Mouse (Mus musculus): Measurements from ENCODE around the gene Il4i1.

Il4i1 gene

DNA sequence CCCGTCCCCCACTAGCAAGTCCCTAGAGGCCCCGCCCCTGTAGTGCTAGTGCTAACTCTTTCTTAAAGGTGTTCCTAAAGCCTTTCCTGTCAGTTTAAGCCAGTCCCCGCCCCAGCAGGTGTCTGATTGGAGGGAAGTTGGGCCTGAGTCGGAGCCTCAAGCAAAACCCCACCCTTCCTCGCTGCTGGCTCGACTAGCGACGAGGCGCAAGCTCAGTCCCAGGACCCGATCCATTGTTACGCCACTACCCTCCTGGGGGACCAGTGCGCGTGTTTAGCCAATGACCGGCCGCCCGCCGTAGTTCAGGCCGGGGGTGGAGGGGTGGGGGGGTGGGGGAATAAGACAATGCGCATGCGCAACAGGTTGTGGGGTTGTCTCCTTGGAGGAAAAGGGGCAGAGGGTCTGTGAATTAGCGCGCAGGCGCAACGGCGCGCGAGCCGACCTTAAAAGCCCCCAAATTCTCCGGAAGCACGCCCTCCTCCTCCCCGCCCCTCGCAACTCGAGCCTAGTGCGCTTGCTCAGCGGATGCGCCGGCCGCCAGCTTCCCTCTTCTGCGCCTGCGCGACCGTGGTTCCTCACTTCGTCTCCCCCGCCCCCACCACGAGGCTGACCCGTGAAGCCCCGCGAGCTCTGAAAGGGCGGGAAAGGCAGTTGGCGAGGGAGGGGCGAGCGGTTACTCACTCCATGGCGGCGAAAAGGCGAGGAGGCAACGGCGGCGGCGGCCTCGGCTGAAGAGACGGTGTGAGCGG is at the start of gene Il4i1, which contains the start of gene Nup62:
Il4i1 (plus strand) TSS at position 667 of the 749 bp plus-strand sequence.
Nup62 (plus strand) TSS at position 368 of the 749 bp plus-strand sequence.
- peak; percentile 90 for DNase-seq (ENCODE audit: low read depth)

DNA sequence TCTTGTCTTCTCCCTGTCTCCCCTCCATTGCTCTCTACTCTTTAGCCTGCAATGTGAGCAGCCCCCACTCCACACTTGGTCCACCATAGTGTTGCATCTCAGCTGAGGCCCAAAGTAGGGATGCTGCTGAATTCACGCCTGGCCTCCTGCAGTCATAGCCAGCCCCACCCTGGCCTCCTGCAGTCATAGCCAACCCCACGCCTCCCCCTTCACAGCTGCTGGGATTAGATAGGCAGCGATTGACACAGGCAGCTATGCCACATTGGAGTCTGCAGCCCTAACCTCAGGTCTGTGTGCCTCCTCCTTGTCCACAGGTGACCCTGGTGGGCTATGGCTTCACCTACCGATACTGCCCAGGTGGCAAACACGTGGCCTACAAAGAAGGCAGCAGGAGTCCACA is 48.1 kb upstream of the Il4i1 start:
- DNase-seq (ENCODE audit: low read depth): no peak

DNA sequence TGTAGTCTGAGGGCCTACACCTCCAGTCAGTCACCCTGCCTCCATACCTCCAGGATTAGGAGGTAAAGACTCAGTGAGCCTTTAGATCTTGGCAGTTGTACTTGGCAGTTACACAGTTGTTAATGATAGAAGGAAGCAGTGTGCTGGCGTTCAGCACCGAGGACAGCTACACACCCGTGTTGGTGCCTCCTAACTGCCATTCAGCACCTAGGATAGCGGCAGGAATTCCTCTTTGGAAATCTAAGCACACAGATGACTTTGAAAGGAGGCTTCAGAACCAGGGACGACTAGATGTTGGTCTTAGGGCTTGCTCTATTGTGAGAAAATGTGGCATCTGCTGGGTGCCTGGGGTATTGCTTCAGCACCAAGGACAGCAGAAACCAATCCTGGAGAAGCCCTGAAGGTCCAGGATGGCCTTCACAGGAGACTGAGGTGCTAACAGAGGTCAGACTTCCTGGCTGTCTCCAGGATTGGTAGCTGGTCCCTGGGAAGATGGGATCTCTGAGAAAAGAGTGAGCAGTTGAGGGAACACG is 46.1 kb upstream of the Il4i1 start:
- no peak for DNase-seq (ENCODE audit: low read depth)

DNA sequence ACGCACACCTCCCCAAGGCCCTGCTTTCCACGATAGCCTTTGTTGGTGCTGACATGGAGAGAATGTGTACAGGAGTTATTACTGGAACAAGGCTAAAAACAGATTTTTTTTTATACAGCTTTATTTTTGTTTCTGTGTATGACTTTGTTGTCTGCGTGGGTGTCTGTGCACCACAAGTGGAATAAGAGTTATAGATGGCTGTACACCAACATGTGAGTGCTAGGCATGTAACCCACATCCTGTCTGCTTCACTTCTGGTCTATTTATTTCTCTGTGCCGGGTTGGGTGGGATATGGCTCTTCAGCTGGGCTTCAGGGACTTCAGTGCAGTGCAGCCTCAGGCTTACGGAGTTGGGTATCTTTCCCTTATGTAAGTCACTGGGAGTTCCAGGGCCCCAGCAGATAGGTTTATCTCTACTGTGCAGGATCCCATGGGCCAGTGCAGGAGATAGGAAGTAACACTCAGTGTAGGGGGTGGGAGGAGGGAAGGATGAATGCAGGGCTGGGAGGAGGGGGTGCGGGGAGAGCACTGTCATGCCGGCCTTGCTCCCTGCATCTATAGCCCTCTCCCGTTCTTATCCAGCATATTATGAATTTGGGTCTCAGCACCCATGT is 43.5 kb upstream of the Il4i1 start:
- DNase-seq (ENCODE audit: low read depth): no peak

DNA sequence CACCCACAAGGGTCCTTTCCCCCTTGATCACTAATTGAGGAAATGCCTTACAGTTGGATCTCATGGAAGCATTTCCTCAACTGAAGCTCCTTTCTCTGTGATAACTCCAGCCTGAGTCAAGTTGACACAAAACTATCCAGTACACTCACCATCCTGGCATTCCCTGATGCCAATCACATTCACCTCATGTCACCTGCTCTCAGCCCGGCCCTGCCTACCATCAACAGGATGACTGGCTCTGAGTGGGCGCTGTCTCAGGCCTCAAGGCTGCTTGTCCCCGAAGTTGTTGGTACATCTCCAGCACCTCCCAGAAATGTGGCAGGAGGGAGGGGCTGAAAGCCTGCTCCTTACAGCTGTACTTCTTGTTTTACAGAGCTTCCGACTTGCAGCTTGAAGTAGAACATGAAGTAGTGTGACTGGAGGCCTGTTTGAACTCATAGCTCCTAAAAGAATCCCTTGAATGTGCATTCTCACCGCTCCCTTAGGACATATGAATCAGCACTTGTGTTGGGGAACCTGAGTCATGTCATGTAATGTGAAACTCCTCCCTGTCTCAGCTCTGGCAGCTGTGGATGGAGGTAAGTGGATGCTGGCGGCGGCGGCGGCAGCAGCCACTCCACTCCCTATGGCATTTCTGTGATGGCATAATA is 39.2 kb upstream of the Il4i1 start:
- peak; percentile 27 for DNase-seq (ENCODE audit: low read depth)

DNA sequence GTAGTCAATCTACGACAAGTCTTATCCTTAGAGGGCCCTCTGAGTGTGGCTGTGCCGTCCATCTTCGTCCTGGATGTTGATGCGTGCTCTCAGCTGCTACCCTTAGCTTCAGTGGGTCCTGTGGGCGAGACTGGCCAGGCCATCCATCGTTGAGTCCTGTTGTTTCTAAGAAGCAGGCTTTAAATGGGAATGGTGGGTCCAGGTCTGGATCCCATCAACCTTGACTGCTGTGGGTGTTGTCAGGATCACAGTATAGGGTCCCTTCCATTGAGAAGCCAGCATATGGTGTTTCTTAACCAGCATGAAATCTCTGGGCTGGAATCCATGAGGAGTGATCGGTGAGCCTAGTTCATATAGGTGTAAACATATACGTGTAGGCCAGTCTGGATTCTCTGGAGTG is 36.1 kb upstream of the Il4i1 start:
- DNase-seq (ENCODE audit: low read depth): no peak

DNA sequence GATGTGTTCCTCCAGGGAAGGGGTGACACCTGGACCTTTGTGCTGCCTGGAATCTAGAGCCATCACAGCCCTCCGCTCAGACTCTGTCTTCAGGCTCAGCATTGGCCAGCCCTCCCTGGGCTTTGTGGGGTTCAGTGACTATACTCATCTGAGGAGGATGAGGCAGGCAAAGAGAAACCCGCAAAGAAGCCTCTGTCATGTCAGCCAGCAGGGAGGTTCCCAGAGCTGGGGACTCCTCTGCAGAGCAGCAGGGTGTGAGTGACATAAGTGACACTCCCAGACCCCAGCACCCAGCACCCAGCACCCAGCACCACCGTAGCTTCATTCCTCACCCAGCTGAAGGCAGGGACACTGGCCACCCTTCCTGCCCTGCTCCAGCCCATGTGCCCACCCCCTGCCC is 26.7 kb upstream of the Il4i1 start:
- no peak for DNase-seq (ENCODE audit: low read depth)

DNA sequence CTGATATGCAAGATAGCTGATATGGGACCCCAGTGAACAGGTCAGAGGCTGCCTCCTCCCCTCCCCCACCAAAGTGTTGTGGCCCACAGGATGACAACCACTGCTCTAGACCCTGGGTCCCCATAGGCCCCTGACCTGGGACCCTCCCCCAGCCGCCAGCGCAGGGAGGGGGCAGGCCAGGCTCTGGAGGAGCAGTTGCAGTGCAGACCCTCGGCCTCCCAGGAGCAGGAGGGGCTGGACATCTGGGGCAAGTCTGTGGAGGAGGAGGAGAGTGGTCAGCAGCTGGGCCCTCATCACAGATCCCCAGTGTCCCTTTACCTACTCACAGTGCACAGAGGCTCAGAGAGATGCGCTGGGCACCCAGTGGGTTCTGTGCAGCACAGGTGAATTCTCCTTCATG is 26.1 kb upstream of the Il4i1 start:
- DNase-seq (ENCODE audit: low read depth): no peak

DNA sequence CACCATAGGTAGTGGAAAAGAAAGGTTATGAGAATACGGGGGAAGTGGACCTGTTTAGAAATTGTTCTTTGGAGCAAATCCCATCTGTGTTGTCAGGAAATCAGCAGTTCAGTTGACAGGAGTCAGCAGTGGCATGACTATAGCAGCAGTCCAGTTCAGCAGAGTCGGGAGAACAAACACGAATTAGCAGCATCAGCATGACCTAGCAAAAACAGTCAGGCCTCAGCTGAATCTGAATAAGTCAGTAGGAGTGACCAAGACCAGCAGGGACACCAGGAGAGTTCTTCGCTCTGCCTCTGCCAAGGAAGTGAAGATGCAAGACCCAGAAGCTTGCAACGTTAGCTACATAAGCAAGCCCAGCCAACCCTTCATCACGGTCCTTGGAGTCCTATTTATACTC is 23.4 kb upstream of the Il4i1 start:
- no peak for DNase-seq (ENCODE audit: low read depth)

DNA sequence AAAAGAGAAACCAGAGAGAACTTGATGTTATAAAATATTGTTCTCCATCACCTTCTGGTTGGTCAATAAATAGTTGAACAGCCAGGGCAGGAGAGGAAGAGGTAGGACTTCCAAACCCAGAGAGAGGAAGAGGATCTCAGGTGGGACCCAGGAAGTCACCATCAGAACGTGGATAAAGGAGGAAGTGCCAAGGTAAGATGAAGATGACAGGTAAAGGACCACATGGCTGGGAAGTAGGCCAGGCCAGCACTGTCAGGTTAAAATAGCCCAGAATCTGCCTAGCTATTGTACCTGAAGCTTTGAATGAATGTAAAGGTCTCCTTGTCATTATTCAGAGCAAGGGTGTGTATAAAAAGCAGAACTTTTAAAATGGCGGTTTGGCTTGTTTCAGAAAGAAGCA is 7.3 kb upstream of the Il4i1 start:
- DNase-seq (ENCODE audit: low read depth): no peak

DNA sequence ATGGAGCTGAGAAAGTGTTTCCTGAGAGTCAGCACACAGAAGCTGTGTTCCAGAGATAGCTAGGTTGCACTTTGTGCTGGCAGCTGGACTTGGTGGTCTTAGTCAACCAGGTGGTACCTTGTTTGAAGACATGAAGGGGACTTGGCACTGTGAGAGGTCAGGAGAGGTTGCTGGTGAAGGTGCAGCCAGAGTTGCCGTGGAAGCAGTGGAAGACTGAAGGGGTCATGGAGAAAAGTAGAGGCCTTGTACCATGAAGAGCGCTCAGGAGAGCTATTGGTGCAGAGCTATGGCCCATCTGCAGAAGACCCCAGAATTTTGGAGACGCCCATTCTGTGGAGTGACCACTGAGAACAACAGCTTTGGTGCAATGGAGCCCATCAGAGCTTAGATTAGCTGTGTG is 6.7 kb upstream of the Il4i1 start:
- DNase-seq (ENCODE audit: low read depth): no peak

DNA sequence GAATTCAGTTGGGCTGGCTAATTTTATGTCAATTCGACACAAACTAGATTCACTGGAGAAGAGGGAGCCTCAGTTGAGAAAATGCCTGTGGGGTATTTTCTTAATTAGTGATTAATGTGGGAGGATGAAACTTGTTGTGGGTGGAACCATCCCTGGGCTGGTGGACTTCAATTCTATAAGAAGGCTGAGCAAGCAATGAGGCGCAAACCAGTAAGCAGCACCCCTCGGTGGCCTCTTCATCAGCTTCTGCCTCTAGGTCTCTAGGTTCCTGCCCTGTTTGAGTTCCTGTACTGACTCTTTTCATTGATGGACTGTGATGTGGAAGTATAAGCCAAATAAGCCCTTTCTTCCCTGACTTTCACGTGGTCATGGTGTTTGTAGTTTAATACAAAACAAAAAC is 5.8 kb upstream of the Il4i1 start:
- DNase-seq (ENCODE audit: low read depth): no peak

DNA sequence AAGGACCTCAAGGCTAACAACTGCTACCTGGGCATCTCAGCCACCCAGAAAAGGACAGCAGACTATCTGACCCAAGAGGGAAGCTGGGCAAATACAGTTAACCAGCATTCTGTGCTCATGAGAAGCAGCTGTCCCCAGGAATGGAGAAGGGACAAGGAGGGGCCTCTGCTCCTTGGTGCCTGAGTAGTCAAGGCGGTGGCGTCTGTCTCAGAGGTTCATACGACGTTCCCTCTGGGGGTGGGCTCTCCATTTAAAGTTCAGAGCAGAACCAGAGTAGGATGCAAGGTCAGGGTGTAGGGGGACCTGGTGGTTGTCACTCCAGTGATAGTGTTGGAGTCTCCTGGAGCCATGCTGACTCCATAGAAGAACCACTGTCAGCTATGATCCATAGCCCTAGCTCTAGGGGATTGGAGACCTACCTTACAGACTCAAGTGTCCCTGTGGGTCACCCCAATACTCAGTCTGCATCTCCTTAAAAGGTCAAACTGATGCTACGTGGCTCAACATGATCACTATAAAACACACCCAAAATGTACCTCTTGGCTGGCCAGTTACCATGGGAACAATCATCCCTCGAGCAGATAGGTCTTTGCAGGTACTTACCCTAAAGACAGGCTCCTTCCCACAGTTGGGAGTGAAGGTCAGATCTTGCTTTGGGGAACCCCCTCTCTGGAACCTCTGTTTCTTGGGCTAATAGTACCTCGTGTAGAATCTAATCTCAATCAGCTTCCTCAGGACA is 5.2 kb upstream of the Il4i1 start:
- no peak for DNase-seq (ENCODE audit: low read depth)

DNA sequence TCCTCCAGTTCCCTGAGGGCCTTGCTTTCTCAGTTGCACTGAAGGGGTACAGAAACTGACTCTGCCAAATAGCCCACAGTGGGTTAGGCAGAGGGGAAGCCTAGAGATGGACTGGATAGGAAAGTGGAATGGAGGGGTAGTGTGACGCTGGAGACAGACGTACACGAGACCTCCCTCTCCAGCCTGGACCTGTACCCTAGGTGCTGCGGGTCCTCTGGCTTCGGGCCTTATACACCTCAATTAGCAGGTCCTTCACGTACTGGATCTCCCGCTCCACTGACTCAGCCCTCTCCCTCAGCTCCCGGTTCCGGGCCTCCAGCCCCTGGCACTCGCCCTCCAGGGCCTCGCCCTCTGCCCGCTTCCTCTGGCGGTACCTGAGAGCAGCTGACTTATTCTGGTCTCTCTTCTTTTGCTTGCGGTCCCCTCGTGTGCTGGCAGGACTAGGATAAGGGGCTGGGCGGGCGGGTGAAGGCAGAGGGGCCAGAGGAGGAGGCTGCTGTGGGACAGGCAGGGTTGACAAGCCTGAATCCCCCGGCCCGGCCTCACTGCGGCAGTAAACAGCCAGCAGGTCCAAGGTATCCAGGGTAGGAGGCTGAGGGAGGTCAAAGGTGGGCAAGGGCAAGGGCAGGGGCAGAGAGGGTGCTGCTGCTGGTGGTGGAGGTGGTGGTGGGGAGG is 3.4 kb upstream of the Il4i1 start:
- no peak for DNase-seq (ENCODE audit: low read depth)

DNA sequence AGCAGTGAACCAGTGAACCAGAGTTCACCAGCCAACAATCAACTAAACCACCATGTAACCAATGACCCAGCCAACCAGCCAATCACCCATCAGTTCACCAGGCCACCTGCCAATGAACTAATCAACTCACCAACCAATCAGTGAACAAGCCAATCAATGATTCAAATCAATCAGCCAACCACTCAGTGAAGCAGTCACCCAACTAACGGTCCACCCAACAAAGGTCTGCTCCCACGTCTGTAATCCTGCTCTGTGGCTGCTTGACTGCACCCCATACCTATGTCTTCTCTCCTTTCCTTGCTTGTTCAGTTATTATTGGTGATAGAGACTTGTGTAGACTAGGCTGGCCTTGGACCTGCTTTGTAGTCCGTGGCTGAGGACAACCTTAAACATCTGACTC is 2.2 kb upstream of the Il4i1 start:
- DNase-seq (ENCODE audit: low read depth): no peak

DNA sequence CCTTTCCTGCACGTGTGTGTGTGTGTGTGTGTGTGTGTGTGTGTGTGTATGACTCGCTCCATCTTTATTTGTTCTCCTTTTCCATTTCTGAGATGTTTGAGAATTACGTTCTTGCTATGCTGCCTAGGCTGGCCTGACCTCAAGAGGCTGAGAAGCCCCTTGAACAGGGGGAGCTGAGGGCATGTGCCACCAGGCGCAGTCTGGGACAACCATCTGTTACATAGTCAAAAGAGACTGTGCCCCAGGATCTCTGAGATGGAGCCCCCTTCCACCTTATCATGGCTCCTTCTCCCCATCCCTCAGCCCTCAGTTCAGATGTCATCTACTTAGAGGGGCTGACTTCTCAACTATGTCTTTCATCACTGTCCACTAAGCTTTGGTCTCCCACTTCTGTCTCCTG is 1.8 kb upstream of the Il4i1 start:
- no peak for DNase-seq (ENCODE audit: low read depth)

DNA sequence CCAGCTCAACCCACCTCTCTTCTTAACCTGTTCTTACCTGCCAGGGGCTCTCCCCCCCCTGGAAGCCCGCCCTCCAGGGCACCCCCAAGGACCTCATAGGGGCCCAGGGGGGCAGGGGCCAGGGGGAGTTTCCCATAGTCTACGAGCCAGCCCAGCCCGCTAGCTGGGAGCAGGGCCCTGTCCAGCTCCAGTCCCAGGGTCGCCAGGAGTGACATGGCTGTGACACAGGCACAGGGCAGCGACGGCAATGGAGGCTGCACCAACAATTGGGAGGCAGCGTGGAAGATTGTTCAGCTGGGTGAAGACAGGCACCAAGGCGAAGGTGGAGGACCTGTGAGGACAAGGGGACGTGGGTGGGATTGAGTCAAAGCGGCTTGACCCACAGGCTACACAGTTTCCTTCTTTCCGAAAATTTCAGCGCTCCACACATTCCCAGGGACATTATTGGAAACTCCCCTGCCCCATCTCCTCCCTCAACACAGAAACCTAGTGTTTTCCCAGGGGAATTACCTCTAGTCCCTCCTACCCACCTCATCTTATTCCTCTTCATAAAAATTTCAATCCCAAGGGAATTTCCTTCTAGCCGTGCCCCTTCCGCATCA is 1.1 kb upstream of the Il4i1 start:
- no peak for DNase-seq (ENCODE audit: low read depth)

DNA sequence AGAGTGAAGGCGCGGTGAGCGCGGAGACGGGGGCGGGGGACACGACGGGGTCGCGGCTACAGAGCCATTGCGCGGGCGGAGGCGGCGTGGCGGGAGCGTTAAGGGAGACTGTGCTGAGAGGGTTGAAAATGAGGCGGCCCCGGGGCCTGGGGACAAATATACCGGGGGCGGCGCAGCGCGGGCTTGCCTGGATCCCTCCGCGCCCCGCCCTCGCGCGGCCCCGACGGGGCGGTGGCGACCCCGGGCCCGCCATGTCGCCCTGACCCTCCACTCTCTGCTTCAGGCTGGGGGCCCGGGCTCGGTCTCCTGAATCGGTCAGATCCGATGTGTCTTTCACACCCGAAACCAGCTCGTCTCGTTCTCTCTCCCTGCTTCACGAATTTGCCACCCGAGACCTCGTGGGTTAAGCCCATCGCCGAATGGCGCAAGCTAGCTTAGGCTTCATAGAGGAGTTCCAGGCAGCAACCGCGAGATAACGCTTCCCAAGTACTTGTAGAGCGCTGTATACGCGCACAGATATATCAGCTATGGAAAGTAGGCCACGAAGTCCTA is 359 bp downstream of the Il4i1 start, which contains the start of gene Atf5:
Atf5 (minus strand) TSS at position 189 of the 552 bp plus-strand sequence.
- peak; percentile 28 for DNase-seq (ENCODE audit: low read depth)

DNA sequence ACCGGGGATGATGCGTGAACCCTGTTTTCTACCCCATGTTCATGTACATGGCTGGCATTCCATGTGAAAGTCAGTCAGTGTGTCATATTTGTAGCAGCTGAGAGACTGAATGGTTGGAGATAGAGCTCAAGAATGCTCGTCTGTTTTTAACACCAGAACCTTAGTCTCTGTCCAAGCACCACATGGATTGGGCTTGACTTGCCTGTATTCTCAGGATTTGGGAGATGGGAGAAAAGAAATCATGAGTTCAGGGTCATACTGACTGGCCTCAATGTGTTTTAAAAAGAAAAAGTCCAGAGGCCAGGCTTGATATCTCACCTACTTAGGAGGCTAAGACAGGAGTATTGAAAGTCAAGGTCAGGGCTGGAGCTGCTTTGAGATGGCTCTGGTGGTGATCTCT is 1.3 kb downstream of the Il4i1 start:
- no peak for DNase-seq (ENCODE audit: low read depth)

DNA sequence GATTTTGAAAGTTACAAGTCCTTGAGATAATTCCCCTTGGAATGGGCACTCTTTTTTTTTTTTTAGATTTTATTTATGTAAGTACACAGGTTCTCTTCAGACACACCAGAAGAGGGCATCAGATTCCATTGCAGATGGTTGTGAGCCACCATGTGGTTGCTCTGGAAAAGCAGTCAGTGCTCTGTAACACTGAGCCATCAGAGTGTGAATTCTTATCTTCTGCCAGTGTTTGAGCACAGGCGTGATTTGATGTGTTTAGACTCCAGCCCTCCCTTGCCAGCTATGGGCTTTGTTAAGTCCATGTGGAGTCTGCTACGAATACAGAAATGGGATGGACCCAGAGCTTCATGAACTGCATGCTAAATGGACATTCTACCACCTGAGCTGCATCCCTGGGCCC is 2.0 kb downstream of the Il4i1 start:
- peak; percentile 28 for DNase-seq (ENCODE audit: low read depth)

DNA sequence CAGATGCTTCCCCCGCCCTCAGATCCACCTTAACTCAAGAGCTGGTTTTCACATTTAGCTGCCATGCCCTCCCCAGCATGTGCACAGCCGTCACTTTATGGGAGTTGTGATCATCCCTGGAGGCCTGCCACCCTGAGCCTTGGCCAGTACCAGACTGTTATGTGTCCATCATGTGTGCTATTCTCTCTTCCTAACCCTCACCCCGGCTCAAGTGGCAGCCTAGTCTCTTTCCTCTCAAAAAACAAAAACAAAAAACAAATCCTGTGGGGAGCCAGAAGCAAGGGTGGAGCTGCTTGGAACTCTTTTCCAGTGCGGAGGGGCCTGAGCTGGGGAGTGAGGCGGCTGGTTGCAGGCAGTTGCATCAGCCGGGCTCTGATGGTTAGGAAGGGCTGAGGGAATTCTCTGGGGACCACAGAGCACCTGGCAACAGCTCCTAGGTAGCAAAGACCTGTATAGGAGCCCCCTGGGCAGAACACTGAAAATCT is 2.6 kb downstream of the Il4i1 start:
- DNase-seq (ENCODE audit: low read depth): peak; percentile 67
